Mouse (Mus musculus) C2C12 (cell line): ENCODE measurements around the gene Arpc1b. TPM values are rescaled to one million over a fixed set of nuclear protein-coding genes. Genes with fewer than 3 reads are reported as not detected.

ENCODE experiments used
- H3K27me3 ChIP-seq: one replicate; pipeline ENCODE4 v1.6.1; 2011; ENCODE audit not compliant: control insufficient read depth, insufficient read depth, insufficient read length
- H3K36me3 ChIP-seq: one replicate; pipeline ENCODE4 v1.6.1; 2011; ENCODE audit not compliant: control insufficient read depth, insufficient read depth
- H3K4me3 ChIP-seq: one replicate; pipeline ENCODE4 v1.5.1; 2011; ENCODE audit warnings: mild to moderate bottlenecking, control low read depth; ENCODE audit not compliant: poor library complexity, insufficient read depth, severe bottlenecking
- H3K79me2 ChIP-seq: one replicate; pipeline ENCODE4 v1.6.1; 2011; ENCODE audit not compliant: control insufficient read depth, insufficient read depth
- H3K79me3 ChIP-seq: one replicate; pipeline ENCODE4 v1.6.1; 2011; ENCODE audit warnings: low read depth, control low read depth
- H3ac ChIP-seq: one replicate; pipeline ENCODE3; 2011; ENCODE audit warnings: low read depth; ENCODE audit not compliant: control insufficient read depth, insufficient read length
- CEBPB ChIP-seq: IDR thresholded peaks from one replicate; pipeline ENCODE4 v1.6.1; 2011; ENCODE audit warnings: low read depth, mild to moderate bottlenecking, control low read depth, moderate library complexity
- CTCF ChIP-seq: IDR thresholded peaks from one replicate; pipeline ENCODE4 v1.5.1; 2011; ENCODE audit not compliant: control insufficient read depth, insufficient read depth, insufficient read length
- FOSL1 ChIP-seq: IDR thresholded peaks from one replicate; pipeline ENCODE4 v1.8.0; 2011; ENCODE audit warnings: mild to moderate bottlenecking, low read length; ENCODE audit not compliant: poor library complexity, insufficient read depth, severe bottlenecking
- MAX ChIP-seq: IDR thresholded peaks from one replicate; pipeline ENCODE4 v1.6.1; 2011; ENCODE audit warnings: mild to moderate bottlenecking, control low read depth
- MYOD1 ChIP-seq: IDR thresholded peaks from one replicate; pipeline ENCODE4 v1.6.1; 2011; ENCODE audit warnings: low read depth; ENCODE audit not compliant: control insufficient read depth, insufficient read length
- MYOG ChIP-seq: IDR thresholded peaks from one replicate; pipeline ENCODE4 v1.6.1; 2011; ENCODE audit not compliant: control insufficient read depth, insufficient read length; ENCODE audit errors: extremely low read depth
- USF1 ChIP-seq: IDR thresholded peaks from one replicate; pipeline ENCODE4 v1.6.1; 2011; ENCODE audit warnings: low read depth, mild to moderate bottlenecking, control low read depth, moderate library complexity
- polyA plus RNA-seq: library from polyadenylated mRNA; unstranded; fragments of >200 nt; fragmentation: generic; extraction: Trizol; gene quantifications from one replicate; pipeline ENCODE4 v1.2.1, GENCODE M21; 2012; ENCODE audit warnings: missing spikeins

Arpc1b gene
- polyA plus RNA-seq, 1 experiment = 741 TPM

- H3K4me3 ChIP-seq = no peak overlapping the region
- peaks cover 13% of the 10 kb centered on the region for H3K79me2 ChIP-seq
- H3ac ChIP-seq = no peak overlapping the region
- no peaks in the 10 kb centered on the region for H3K27me3 ChIP-seq
- TF ChIP-seq FOSL1 (no peak), MYOG (no peak), USF1 (no peak), MAX (no peak), MYOD1 (no peak), CEBPB (no peak), CTCF (no peak)
- no peaks in the 10 kb centered on the region for H3K79me3 ChIP-seq
- peaks cover 75% of the 10 kb centered on the region for H3K36me3 ChIP-seq
These were observed 33.7 kb downstream of the Arpc1b start for GRCm38 (mm10) chr5:145147748-145148147.

GRCm38 (mm10) chr5:145149294-145149693, 35.3 kb downstream of the Arpc1b start:
- Histone ChIP-seq H3ac (no peak overlapping the region), H3K4me3 (no peak overlapping the region), H3K79me2 (no peaks in the 10 kb centered on the region), H3K27me3 (no peaks in the 10 kb centered on the region), H3K36me3 (peaks cover 60% of the 10 kb centered on the region), H3K79me3 (no peaks in the 10 kb centered on the region)
- TF ChIP-seq MAX (no peak), USF1 (no peak), MYOG (no peak)

- Histone ChIP-seq H3ac (no peak overlapping the region), H3K36me3 (peaks cover 55% of the 10 kb centered on the region), H3K79me3 (no peaks in the 10 kb centered on the region), H3K79me2 (no peaks in the 10 kb centered on the region), H3K4me3 (no peak overlapping the region), H3K27me3 (no peaks in the 10 kb centered on the region)
- TF ChIP-seq CTCF (no peak), MYOG (no peak), MYOD1 (no peak), MAX (no peak), FOSL1 (no peak), CEBPB (no peak), USF1 (no peak)
These were observed 38.7 kb downstream of the Arpc1b start for GRCm38 (mm10) chr5:145152690-145153089.

DNA sequence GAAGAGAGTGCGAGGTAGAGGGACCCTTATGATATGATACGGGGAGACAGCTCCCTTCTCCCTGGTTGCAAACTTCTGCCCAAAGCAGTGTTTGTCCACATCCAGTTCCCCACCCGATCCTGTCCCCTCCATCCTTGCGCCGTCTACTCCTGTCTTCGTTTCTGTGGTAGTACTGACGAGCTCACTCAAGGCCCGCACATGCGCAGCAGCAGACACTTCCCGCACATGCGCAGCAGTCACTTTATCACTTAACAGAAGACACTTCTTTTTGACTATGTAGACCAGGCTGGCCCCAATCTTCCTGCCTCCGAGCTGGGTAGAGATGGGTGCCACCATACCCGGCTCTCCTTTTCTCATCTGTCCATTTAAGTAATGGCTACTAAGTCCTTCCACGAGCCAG, 47.3 kb downstream of the Arpc1b start:
- Histone ChIP-seq H3K4me3 (no peak overlapping the region), H3ac (no peak overlapping the region), H3K79me2 (peaks cover 17% of the 10 kb centered on the region), H3K27me3 (no peaks in the 10 kb centered on the region), H3K79me3 (no peaks in the 10 kb centered on the region), H3K36me3 (peaks cover 38% of the 10 kb centered on the region)
- no peak for TF ChIP-seq USF1
- TF ChIP-seq CEBPB = no peak
- TF ChIP-seq MYOG = no peak
- no peak for TF ChIP-seq MAX
- TF ChIP-seq MYOD1 = no peak
- no peak for TF ChIP-seq CTCF
- no peak for TF ChIP-seq FOSL1

DNA sequence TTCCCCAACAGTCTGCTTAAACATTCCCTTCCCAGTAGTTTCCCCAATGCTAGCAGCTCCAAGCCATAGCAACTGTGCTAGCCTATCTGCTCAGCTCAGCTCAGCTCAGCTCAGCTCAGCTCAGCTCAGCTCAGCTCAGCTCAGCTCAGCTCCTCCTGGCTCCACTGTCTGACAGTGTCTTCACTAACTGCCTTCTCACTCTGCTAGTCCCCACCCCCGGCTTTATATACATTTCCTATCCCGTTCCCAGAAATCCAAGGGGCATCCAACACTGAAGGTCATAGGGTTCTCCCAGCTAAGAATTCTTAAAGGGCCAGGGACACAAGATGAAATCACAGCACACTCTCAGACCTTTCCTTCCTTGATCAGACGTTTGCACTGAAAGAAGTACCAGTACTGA, 50.7 kb downstream of the Arpc1b start:
- H3K27me3 ChIP-seq = no peaks in the 10 kb centered on the region
- H3K4me3 ChIP-seq = no peak overlapping the region
- no peak overlapping the region for H3ac ChIP-seq
- peaks cover 47% of the 10 kb centered on the region for H3K79me2 ChIP-seq
- no peak for TF ChIP-seq MYOG
- no peak for TF ChIP-seq CTCF
- TF ChIP-seq MAX = no peak
- H3K36me3 ChIP-seq = peaks cover 12% of the 10 kb centered on the region
- peaks cover 24% of the 10 kb centered on the region for H3K79me3 ChIP-seq

DNA sequence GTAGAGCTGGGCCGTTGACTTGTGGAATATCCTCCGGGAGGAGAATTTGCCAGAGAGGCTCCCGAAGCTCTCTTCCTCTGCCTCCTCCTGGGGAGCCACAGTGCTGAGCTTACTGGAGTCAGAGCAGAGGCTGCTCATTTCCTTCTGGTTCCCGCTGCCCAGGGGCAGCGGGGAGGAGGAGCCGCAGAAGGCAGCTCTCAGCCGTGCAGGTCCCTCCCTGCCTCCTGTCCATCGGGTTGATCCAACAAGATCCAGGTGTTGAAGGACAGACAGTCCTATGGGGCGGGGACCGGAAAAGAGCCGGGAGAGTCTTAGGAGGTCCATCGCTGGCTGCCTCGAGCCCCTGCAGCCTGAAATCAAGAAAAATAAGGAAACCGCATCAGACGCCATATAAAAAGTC, 51.2 kb downstream of the Arpc1b start:
- Histone ChIP-seq H3K79me3 (peaks cover 25% of the 10 kb centered on the region), H3K4me3 (no peak overlapping the region), H3K27me3 (no peaks in the 10 kb centered on the region), H3K36me3 (peaks cover 14% of the 10 kb centered on the region), H3K79me2 (peaks cover 52% of the 10 kb centered on the region), H3ac (no peak overlapping the region)
- no peak for TF ChIP-seq MYOG
- TF ChIP-seq MAX = no peak
- TF ChIP-seq FOSL1 = no peak
- TF ChIP-seq MYOD1 = no peak
- TF ChIP-seq CTCF = no peak
- TF ChIP-seq CEBPB = no peak
- no peak for TF ChIP-seq USF1
